Mouse (Mus musculus) neural tube, embryonic 14.5 days (tissue): Measurements from ENCODE around the gene Mtmr11. TPM values are rescaled to one million over a fixed set of nuclear protein-coding genes. Genes with fewer than 3 reads are reported as not detected.
A peak's percentile ranks its signal among the peaks of the same experiment; 100 is the strongest.
"Not testable (repeated sequence)": the region's sequence is repeated elsewhere in the genome, so short reads cannot be mapped to it uniquely, and the experiment has no call there.

ENCODE experiments used
- ATAC-seq: fragments of 200-750 bp; cut with Nextera tagmentation; 2 replicates; pipeline ENCODE4 v1.8.0; 2017; ENCODE audit warnings: low read depth, mild to moderate bottlenecking, moderate TSS enrichment, moderate library complexity
- H3K27ac ChIP-seq: fragments of 300-500 bp; sonication (generic); 2 replicates; pipeline ENCODE4 v1.5.1; 2014; ENCODE audit warnings: low read depth, mild to moderate bottlenecking, control low read depth, low read length, moderate library complexity, mixed read lengths
- H3K27me3 ChIP-seq: fragments of 300-500 bp; sonication (generic); 2 replicates; pipeline ENCODE4 v1.6.1; 2014; ENCODE audit warnings: low read length; ENCODE audit not compliant: control insufficient read depth, insufficient read depth
- H3K36me3 ChIP-seq: fragments of 300-500 bp; sonication (generic); 2 replicates; pipeline ENCODE4 v1.6.1; 2014; ENCODE audit warnings: low read length, mixed read lengths; ENCODE audit not compliant: control insufficient read depth, insufficient read depth
- H3K4me1 ChIP-seq: fragments of 300-500 bp; sonication (generic); 2 replicates; pipeline ENCODE4 v1.6.1; 2014; ENCODE audit warnings: low read length; ENCODE audit not compliant: control insufficient read depth, insufficient read depth
- H3K4me2 ChIP-seq: fragments of 300-500 bp; sonication (generic); 2 replicates; pipeline ENCODE4 v1.6.1; 2014; ENCODE audit warnings: mild to moderate bottlenecking, low read depth, low read length, control low read depth
- H3K4me3 ChIP-seq: fragments of 300-500 bp; sonication (generic); 2 replicates; pipeline ENCODE4 v1.5.1; 2014; ENCODE audit warnings: low read depth, low read length, control low read depth, mixed read lengths
- H3K9ac ChIP-seq: fragments of 300-500 bp; sonication (generic); replicated peaks from 2 replicates; pipeline ENCODE4 v1.6.1; 2014; ENCODE audit warnings: low read depth, mild to moderate bottlenecking, control low read depth, low read length, mixed read lengths
- H3K9me3 ChIP-seq: fragments of 300-500 bp; sonication (generic); 2 replicates; pipeline ENCODE4 v1.6.1; 2016; ENCODE audit warnings: low read length; ENCODE audit not compliant: control insufficient read depth
- WGBS: fragments of 180-500 bp; shearing (Covaris S2); extraction: QIAGEN DNeasy Blood & Tissue Kit; methylation state at CpG from one replicate; pipeline ENCODE4 v1.1.7; 2014; 5-methylcytosine and 5-hydroxymethylcytosine counted together
- polyA plus RNA-seq: library from polyadenylated mRNA; unstranded; fragments of >200 nt; fragmentation: Nextera tagmentation; extraction: Ambion mirVana; gene quantifications from 2 replicates; pipeline ENCODE4 v1.2.1, GENCODE M21; 2014

The Mtmr11 gene
- polyA plus RNA-seq, 1 experiment from 2014 or later, result 11.6 TPM

- peak overlapping the region; percentile 98 for H3K27ac ChIP-seq
- H3K36me3 ChIP-seq, result peaks cover 15% of the 10 kb centered on the region; the same call in 1 of the 2 replicates
- peaks cover 11% of the 10 kb centered on the region; the same call in 1 of the 2 replicates for H3K4me1 ChIP-seq
- H3K4me2 ChIP-seq, result peak overlapping the region; percentile 95
- H3K27me3 ChIP-seq, result no peaks in the 10 kb centered on the region
- peak overlapping the region; percentile 92 for H3K9ac ChIP-seq
- peak overlapping the region; percentile 72 for H3K4me3 ChIP-seq
- H3K9me3 ChIP-seq, result no peaks in the 10 kb centered on the region
- ATAC-seq, result 0 out of 2 replicates have a peak, but pooled peaks have one; percentile 3
- 18% methylated on average over 27 of the region's 27 CpGs for WGBS
These were observed 34.8 kb downstream of the Mtmr11 start for GRCm38 (mm10) chr3:96196437-96197128.

GRCm38 (mm10) chr3:96197129-96197749 is 35.4 kb downstream of the Mtmr11 start:
- H3K27me3 ChIP-seq, result no peaks in the 10 kb centered on the region
- ATAC-seq, result peak; percentile 95
- H3K4me3 ChIP-seq, result peak overlapping the region; percentile 72
- H3K4me1 ChIP-seq, result peaks cover 11% of the 10 kb centered on the region; the same call in 1 of the 2 replicates
- under 1% methylated on average over 50 of the region's 50 CpGs for WGBS
- no peaks in the 10 kb centered on the region for H3K9me3 ChIP-seq
- peak overlapping the region; percentile 95 for H3K4me2 ChIP-seq
- H3K9ac ChIP-seq, result peak overlapping the region; percentile 92
- H3K27ac ChIP-seq, result peak overlapping the region; percentile 98
- peaks cover 14% of the 10 kb centered on the region; the same call in 1 of the 2 replicates for H3K36me3 ChIP-seq

GRCm38 (mm10) chr3:96198181-96198580 is 36.4 kb downstream of the Mtmr11 start:
- Histone ChIP-seq H3K9ac (peak overlapping the region; percentile 42), H3K4me2 (peak overlapping the region; percentile 95), H3K36me3 (peaks cover 7% of the 10 kb centered on the region; the same call in 1 of the 2 replicates), H3K27me3 (no peaks in the 10 kb centered on the region), H3K27ac (peak overlapping the region; percentile 55; the same call in 1 of the 2 replicates), H3K4me1 (peaks cover 11% of the 10 kb centered on the region; the same call in 1 of the 2 replicates), H3K4me3 (peak overlapping the region; percentile 72), H3K9me3 (no peaks in the 10 kb centered on the region)
- 1% methylated on average over 5 of the region's 6 CpGs for WGBS
- ATAC-seq, result peak; percentile 36; the same call in 1 of the 2 replicates

GRCm38 (mm10) chr3:96198601-96199251 is 36.9 kb downstream of the Mtmr11 start:
- not testable (repeated sequence) for ATAC-seq, H3K36me3 ChIP-seq, H3K27ac ChIP-seq, H3K27me3 ChIP-seq, H3K4me2 ChIP-seq, H3K4me3 ChIP-seq, H3K9ac ChIP-seq, H3K9me3 ChIP-seq
- peaks cover 11% of the 10 kb centered on the region; the same call in 1 of the 2 replicates for H3K4me1 ChIP-seq
- 79% methylated on average over 3 of the region's 8 CpGs for WGBS

- Histone ChIP-seq H3K27ac (no peak overlapping the region), H3K9ac (no peak overlapping the region), H3K27me3 (no peaks in the 10 kb centered on the region), H3K4me3 (no peak overlapping the region), H3K4me2 (no peak overlapping the region), H3K4me1 (peaks cover 11% of the 10 kb centered on the region; the same call in 1 of the 2 replicates), H3K36me3 (no peaks in the 10 kb centered on the region), H3K9me3 (no peaks in the 10 kb centered on the region)
- 79% methylated on average over 2 of the region's 2 CpGs for WGBS
- ATAC-seq, result no peak
These were observed 37.9 kb downstream of the Mtmr11 start for GRCm38 (mm10) chr3:96199731-96200130.

- H3K4me3 ChIP-seq, result no peak overlapping the region
- no peaks in the 10 kb centered on the region for H3K4me1 ChIP-seq
- no peaks in the 10 kb centered on the region for H3K36me3 ChIP-seq
- H3K27ac ChIP-seq, result no peak overlapping the region
- H3K9me3 ChIP-seq, result no peaks in the 10 kb centered on the region
- H3K27me3 ChIP-seq, result no peaks in the 10 kb centered on the region
- H3K4me2 ChIP-seq, result no peak overlapping the region
- 88% methylated on average over 3 of the region's 3 CpGs for WGBS
- no peak overlapping the region for H3K9ac ChIP-seq
- ATAC-seq, result no peak
These were observed 46.0 kb downstream of the Mtmr11 start for GRCm38 (mm10) chr3:96207819-96208218.

- Histone ChIP-seq H3K4me1 (no peaks in the 10 kb centered on the region), H3K27ac (no peak overlapping the region), H3K4me3 (no peak overlapping the region), H3K9ac (no peak overlapping the region), H3K36me3 (no peaks in the 10 kb centered on the region), H3K27me3 (no peaks in the 10 kb centered on the region), H3K9me3 (no peaks in the 10 kb centered on the region), H3K4me2 (no peak overlapping the region)
- no peak for ATAC-seq
- 32% methylated on average over 15 of the region's 15 CpGs for WGBS
These were observed 47.4 kb downstream of the Mtmr11 start for GRCm38 (mm10) chr3:96209242-96209641.

GRCm38 (mm10) chr3:96219191-96219641 is 57.4 kb downstream of the Mtmr11 start:
- peak overlapping the region; percentile 95 for H3K27ac ChIP-seq
- no peaks in the 10 kb centered on the region for H3K9me3 ChIP-seq
- H3K4me2 ChIP-seq, result peak overlapping the region; percentile 83
- peak overlapping the region; percentile 50 for H3K9ac ChIP-seq
- ATAC-seq, result peak; percentile 40
- no peaks in the 10 kb centered on the region for H3K27me3 ChIP-seq
- H3K4me1 ChIP-seq, result peaks cover 13% of the 10 kb centered on the region
- WGBS, result 0% methylated on average over 12 of the region's 12 CpGs
- H3K4me3 ChIP-seq, result peak overlapping the region; percentile 48
- H3K36me3 ChIP-seq, result no peaks in the 10 kb centered on the region
